Mouse (Mus musculus) thymus, postnatal 25 days (tissue): ENCODE results near the gene Eif3i.

Experiments used
- DNase-seq: peaks from one replicate; pipeline ENCODE4 v3.0.0; 2022

Gene Eif3i

GRCm38 (mm10) chr4:129618786-129619691 is 18.6 kb upstream of the Eif3i start, which contains the start of gene Iqcc:
Gene Iqcc (minus strand): TSS chr4:129619099.
- DNase-seq = peak; percentile 95

DNA sequence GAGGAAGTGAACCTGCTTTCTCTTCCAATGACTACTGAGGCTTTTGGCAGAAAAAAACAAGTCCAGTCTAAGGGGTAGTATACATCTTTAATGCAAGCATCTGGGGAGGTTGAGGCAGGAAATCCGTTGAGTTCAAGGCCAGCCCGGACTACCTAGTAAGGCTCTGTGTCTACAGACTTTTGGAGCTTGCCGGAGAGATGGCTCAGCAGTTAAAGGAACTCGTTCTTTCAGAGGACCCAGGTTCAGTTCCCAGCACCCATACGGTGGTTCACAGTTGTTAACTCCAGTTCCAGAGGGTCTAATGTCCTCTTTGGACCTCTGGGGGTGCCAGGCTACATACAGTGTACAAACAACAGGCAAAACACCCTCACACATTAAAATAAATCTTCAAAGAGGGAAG is 17.6 kb upstream of the Eif3i start:
- no peak for DNase-seq

DNA sequence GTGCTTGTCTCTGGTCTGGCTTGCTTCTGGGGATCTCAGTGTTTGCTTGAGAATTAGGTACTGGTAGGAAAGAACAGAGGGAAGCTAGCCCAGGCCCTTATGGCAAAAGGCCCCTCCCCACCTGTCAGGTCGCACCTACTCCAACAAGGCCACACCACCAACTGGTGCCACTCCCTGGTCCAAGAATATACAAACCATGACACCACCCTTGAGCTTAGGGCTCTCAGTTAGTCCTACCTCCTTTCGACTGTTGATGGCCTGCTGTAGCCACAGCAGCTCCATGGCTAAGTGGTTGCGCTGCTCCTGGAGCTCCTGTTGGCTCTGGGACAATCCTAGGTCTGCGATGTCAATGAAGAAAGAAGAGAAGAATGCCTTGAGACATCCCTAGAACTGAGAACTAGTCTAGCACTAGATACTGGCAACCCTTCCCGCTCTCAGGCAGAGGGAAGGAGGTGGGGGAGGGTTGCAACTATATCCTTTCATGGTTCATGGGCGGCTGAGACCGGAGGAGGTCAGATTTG is 16.7 kb upstream of the Eif3i start:
- no peak for DNase-seq

GRCm38 (mm10) chr4:129616631-129617030 is 16.2 kb upstream of the Eif3i start:
- no peak for DNase-seq

DNA sequence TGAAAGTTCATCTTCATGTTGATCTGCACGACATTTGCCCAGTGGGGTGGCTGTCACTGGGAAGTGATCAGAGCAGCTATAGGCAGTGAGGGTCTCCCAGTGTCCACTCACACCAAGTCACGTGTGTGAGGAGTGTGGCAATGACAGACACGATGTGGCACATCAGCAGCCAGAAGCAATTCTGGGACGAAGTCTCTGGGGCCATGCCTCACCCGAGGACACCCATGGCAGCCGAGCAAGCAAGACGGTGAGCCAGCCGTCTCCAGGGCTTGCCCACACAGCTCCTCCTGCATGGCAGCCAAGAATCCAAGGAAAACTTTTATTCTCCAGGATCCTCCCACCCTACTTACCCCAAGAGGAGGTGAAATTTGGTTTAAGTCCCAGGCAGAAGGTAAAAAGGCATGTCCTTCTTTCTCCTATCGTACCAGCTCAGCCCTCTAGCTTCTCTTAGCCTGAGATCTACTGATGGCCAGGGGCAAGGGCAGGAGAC is 15.4 kb upstream of the Eif3i start:
- DNase-seq = no peak

- no peak for DNase-seq
Measured at GRCm38 (mm10) chr4:129614093-129614492, 13.6 kb upstream of the Eif3i start, which contains the start of gene Dcdc2b. Gene Dcdc2b (minus strand): TSS chr4:129614257.

GRCm38 (mm10) chr4:129610472-129610871 is 10.0 kb upstream of the Eif3i start:
- no peak for DNase-seq

GRCm38 (mm10) chr4:129610026-129610425 is 9.6 kb upstream of the Eif3i start:
- DNase-seq = peak; percentile 84

DNA sequence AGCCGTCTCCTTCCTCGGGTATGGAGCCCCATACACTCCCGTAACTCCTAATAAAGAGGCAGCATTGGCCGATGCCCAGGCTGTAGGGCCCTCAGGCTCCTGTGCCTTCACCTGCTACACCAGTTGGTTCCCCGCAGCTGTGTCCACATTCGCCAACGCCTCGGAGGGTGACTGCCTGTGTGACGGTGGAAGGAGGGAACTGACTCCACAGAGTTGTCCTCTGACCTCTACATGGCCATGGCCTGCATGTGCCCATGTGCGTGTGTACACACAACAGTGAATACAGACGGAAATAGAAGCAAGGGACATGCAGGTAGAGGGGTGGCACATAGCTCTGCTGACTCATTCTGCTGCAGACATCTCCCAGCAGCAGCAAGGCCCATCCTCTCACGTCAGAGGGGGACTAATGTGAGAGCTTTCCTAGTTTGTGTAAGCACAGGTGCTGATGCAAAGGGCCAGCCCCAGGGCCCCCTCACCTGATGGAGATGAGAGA is 8.7 kb upstream of the Eif3i start:
- peak; percentile 53 for DNase-seq

- peak; percentile 87 for DNase-seq
Measured at GRCm38 (mm10) chr4:129608426-129609025, 8.1 kb upstream of the Eif3i start.

GRCm38 (mm10) chr4:129588865-129589264 is 11.6 kb downstream of the Eif3i start:
- no peak for DNase-seq

DNA sequence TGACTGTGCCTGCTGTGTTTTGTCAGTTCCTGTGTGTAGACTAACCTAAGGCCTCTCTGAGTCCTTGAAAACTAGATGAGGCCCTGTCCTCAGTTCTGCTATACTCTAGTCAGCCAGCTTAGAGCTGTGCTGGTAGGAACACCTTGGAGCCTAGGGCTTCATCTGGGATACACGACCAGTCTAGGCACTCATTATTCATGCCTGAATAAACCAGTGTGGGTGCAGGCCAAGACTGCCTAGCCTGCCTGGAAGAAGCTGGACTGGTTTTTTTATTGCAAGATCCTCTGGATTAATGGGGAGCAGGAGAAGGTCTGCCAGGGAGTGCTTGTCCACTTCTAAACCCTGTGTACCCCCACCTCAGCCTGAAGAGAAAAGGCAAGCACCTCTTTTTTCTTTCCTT is 13.5 kb downstream of the Eif3i start:
- no peak for DNase-seq

GRCm38 (mm10) chr4:129585773-129586172 is 14.7 kb downstream of the Eif3i start:
- no peak for DNase-seq

DNA sequence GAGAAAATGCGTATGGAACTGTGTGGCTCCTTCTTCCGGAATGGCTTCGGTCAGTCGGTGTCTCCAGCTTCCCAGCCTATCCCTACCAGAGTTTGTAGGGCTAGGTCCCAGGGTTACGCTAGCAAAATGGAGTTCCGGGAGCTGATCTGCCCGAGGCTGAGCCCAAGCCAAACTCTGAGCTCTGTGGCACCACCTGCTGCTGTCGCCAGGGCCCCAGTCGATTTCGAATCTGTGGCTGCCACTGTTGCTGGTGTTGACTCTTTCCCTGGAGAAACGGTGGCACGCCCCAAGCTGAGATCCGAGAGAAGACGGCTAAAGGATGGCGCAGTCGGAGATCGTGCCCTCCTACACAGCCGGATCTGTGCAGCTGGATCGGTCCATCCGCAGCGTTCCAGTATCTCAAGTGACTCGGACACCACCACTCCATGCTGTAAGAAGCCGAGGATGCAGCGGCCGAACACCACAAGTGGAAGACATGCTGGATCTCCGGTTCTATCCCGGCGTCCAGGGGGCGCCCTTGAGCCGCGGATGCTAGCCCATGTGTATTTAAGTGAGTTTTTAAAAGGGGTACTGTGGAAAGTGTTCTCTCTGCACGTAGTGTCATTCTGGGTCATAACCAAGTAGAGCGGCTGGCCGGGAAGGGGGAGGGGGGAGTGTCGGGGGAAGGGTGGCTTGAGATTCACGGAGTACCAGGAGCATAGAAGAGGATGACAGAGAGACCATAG is 15.4 kb downstream of the Eif3i start:
- peak; percentile 93 for DNase-seq

- no peak for DNase-seq
Measured at GRCm38 (mm10) chr4:129584370-129584769, 16.1 kb downstream of the Eif3i start.

- no peak for DNase-seq
Measured at GRCm38 (mm10) chr4:129582251-129582650, 18.2 kb downstream of the Eif3i start.

DNA sequence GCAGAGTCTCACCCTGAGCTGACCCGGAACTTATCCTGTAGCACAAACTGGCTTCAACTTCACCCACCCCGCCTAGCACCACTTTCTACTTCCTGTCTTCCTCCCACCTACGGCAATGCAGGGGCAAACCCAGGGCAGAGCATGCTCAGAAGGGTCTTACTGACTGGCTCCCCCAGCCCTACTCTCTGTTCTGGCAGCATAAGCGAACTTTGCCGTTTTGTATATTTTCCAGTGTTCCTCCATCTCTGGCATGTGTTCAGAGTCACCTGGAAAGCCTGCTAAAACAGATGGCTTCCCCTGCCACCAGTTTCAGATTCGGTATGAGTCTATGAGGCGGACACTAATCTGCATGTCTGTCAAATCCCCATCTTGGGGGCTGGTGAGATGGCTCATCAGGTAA is 20.1 kb downstream of the Eif3i start:
- peak; percentile 72 for DNase-seq

- no peak for DNase-seq
Measured at GRCm38 (mm10) chr4:129578466-129578865, 22.0 kb downstream of the Eif3i start, which contains the start of gene Fam167b. Gene Fam167b (minus strand): TSS chr4:129578549.

DNA sequence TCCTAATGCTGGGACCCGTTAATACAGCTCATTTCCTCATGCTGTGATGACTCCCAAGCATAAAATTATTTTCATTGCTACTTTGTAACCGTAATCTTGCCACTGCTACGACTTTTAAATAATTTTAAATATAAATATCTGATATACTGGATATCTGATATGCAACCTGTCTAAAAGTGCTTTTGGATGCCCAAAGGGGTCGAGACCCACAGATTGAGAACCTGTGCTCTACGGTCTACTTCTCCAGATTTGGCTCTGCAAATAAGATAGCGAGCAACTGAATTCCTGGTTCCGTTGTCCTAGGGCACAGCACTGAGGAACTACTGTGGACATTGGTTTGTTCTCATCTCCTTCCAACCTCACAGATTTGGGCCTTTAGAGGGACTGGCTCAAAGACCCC is 22.8 kb downstream of the Eif3i start:
- DNase-seq = no peak

GRCm38 (mm10) chr4:129576863-129577491 is 23.5 kb downstream of the Eif3i start:
- DNase-seq = peak; percentile 87

- DNase-seq = peak; percentile 93
Measured at GRCm38 (mm10) chr4:129575171-129575844, 25.1 kb downstream of the Eif3i start.

- peak; percentile 89 for DNase-seq
Measured at GRCm38 (mm10) chr4:129573430-129573829, 27.0 kb downstream of the Eif3i start, which contains the start of gene Lck. Gene Lck (minus strand): TSS chr4:129573641.
